Mouse (Mus musculus) testis, adult 2 months (tissue): ENCODE results near the gene Tango2.

Experiments used
- CTCF ChIP-seq: fragments of 200-500 bp; IDR thresholded peaks from 2 replicates; pipeline ENCODE4 v1.5.1; 2012; ENCODE audit warnings: low read depth, mild to moderate bottlenecking, inconsistent platforms, low read length, moderate library complexity; ENCODE audit not compliant: control insufficient read depth, insufficient read depth, insufficient replicate concordance
- POLR2A ChIP-seq: fragments of 200-500 bp; IDR thresholded peaks from 2 replicates; pipeline ENCODE4 v1.6.1; 2012; ENCODE audit warnings: low read depth, mild to moderate bottlenecking, inconsistent platforms, low read length, moderate library complexity; ENCODE audit not compliant: control insufficient read depth

DNA sequence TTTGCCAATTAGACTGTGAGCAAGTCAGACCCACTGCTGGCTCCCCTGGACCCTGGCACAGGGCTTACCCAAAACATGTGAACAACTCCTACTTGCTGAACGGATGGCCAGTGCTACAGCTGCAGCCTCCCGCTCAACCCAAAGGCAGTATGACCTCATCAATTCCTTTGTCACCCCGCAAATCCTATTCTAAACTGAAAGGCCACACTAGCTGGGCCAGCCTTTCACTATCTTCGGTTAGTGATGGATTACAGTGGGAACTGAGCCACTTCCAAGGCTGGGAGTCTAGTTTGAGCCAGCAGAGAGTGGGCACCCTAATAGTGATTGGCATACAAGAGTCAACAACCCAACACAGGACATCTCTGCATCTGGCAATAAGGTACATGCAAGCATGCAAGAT, 59.7 kb downstream of the Tango2 start:
- no peak for TF ChIP-seq POLR2A
- TF ChIP-seq CTCF: no peak
